Mouse (Mus musculus): ENCODE results near the gene Pfas.
"Not testable (repeated sequence)": the region's sequence is repeated elsewhere in the genome, so short reads cannot be mapped to it uniquely, and the experiment has no call there.

Pfas gene

DNA sequence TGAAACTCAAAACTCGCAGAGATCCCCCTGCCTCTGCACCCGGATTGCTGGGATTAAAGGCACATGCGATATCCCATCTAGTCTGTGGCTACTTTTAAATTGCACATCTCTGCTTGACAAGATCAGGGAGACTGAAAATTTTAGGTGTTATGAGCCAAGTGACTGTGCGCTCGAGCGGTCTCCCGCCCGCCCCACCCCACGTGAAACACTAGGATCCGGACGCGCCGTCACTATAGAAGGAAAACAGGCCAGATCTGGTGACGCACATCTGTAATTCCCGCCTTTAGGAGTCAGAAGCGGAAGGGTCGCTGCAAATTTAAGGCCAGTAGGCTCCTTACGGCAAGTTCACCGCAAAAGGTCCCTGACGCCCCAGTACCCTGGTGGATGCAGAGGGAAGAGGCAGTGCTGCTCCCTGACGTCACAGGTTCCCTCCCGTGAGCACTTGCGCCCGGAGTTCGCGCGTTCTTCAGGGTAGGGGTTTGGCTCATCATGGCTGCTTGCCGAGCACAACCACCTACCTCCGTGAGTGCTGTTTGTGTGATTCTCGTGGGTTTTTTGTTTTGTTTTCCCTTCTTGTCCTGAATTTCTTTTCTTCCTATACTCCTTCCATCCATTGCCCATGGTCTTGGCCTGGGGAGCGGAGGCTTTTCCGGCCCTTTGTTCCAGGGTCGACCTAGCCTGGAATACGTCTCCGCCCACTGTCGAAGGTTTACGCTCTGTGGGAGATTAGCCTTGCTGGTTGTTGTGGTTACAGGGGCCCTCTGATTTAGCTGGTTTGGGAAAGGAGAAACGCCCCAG, 7.6 kb upstream of the Pfas start, which contains the start of gene Ctc1:
TSS of gene Ctc1 (plus strand) at position 268 of the 798 bp plus-strand sequence.
- DNase-seq, result peak; percentile 85

GRCm38 (mm10) chr11:69012071-69012601, 3.9 kb upstream of the Pfas start:
- peak; percentile 94 for DNase-seq

DNA sequence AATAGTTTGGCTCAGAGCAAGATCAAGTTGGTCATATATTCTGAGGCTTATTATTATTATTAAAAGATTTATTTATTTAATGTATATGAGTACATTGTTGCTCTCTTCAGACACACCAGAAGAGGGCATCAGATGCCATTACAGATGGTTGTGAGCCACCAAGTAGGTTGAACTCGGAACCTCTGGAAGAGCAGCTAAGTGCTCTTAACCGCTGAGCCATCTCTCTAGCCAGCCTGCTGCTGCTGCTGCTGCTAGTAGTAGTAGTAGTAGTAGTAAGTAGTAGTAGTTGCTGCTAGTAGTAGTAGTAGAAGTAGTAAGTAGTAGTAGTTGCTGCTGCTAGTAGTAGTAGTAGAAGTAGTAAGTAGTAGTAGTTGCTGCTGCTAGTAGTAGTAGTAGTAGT, 3.2 kb upstream of the Pfas start:
- DNase-seq, result not testable (repeated sequence)

- DNase-seq, result no peak
These were observed 2.4 kb upstream of the Pfas start for GRCm38 (mm10) chr11:69010400-69011323.

DNA sequence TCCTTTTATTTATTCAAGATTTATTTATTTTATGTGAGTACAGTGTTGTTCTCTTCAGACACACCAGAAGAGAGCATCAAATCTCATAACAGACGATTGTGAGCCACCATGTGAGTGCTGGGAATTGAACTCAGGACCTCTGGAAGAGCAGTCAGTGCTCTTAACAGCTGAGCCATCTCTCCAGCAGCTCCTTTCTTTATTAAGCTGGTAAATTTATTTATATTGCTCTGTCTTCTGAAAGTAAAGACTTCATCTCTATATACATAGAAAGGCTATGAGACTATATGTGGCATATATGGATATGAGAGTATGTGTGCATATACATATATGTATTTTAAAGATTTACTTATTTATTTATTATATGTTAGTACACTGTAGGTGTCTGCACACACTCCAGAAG, 1.2 kb upstream of the Pfas start:
- DNase-seq, result no peak

GRCm38 (mm10) chr11:69006575-69006974, 1.7 kb downstream of the Pfas start:
- DNase-seq, result not testable (repeated sequence)

DNA sequence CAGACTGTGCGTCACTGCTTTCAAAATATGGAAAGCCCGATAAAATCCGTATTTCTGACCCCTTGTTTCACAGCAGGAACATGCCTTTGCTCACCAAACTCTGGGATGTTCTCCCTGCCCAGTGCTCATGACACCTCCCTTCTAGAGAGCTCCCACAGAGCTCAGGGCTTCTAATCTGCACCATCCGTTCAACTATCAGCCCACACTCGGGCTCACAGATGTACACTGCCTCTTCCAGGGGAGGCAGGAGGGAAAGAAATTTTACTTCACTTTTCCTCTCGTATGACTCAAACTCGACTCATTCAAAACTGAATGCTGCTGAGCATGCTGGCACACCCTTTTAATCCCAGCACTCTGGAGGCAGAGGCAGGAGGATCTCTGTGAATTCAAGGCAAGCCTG, 3.1 kb downstream of the Pfas start:
- DNase-seq, result no peak

- no peak for DNase-seq
These were observed 4.7 kb downstream of the Pfas start for GRCm38 (mm10) chr11:69003592-69003991.

DNA sequence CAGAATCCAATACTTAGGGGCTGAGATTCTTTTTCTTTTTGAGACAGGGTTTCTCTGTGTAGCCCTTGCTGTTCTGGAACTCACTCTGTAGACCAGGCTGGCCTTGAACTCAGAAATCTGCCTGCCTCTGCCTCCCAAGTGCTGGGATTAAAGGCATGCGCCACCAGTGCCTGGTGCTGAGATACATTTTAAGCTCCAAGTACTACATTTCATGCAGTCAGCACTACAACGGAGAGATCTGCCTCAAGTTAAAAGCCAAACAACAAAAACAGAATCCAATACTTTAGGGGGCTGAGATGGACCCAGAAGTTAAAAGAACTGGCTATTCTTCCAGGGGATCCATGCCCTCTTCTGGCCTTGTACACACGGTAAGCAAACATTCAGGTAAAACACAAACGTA, 5.5 kb downstream of the Pfas start:
- not testable (repeated sequence) for DNase-seq

DNA sequence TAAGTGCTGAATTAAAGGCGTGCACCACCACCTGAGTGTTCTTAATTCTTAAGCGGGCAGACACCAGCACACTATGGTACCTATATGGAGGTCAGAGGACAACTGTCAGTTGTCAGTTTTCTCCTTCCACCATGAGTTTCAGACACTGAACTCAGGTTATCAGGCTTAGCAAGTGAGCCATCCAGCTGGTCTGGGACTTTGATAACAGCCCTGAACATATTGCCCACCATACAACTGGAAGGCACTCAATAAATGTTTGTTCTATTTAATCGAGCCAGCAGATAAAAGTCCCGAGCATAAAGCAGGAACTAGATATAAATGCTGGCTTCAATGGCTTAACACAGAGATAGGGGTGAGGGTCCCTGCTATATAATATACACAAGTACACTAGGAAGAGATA, 11.2 kb downstream of the Pfas start:
- no peak for DNase-seq

- no peak for DNase-seq
These were observed 13.9 kb downstream of the Pfas start for GRCm38 (mm10) chr11:68994377-68994776.

DNA sequence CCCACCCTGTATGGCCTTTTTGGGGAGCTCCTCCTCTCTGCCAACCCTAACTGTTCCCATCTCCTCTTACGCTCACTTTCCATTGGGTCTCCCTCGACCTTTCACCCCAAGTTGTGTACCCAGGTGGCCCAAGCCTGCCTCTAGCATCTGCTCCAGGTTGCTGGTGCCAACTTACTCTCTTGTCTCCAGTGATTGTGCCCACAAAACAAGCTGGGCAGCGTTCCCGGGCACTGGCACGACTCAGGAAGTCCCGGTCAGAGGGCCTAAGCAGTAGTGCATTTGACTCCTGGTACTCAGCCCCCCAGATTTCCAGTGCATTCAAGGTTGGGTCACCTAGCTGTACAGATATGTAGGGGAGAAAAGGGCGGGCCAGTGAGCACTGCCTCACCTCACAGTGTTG, 15.1 kb downstream of the Pfas start:
- no peak for DNase-seq

GRCm38 (mm10) chr11:68988341-68988740, 19.9 kb downstream of the Pfas start:
- DNase-seq, result no peak

DNA sequence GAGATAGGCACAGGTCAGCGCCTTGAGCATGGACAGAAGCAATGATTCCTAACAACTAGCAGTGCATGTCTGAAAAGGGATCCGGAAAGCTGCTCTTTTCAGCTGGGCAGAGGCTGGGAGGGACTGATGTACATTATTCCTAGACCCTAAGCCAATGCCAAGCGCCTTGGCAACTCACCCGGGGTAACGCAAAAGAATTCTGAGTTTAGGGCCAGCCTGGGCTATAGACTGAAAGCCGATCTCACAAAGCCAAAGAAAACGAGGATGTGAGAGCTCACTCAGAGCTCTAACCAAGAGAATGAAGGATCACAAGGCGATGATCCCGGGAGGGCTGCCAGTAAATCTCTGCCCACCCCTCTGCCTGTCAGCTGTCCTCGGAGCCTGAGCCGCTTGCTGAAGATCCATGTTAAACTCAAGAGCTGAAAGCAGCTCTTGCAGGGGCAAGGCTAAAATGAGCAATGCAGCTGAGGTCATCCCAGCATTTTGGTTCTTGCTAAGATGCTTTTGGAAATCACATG, 20.8 kb downstream of the Pfas start:
- no peak for DNase-seq

- peak; percentile 77 for DNase-seq
These were observed 25.5 kb downstream of the Pfas start for GRCm38 (mm10) chr11:68982639-68983369.

- DNase-seq, result no peak
These were observed 27.3 kb downstream of the Pfas start for GRCm38 (mm10) chr11:68980919-68981318.

DNA sequence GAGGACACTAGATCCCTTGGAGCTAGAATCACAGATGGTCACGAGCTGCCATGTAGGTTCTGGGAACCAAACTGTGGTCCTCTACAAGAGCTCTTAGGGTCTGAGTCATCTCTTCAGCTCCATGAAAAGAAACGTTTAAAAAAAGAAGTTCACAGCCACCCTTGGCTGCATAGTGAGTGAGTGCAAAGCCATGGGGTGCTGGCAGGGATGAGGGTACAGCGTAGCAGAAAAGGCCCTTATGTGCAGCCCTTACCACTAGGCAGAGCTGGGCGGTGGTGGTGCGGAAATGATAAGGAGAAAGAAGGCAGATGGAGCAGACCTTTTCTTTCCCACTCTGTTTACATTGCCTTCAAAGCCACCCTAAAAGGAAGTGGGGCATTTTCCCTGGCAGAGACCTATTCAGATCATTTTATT, 28.9 kb downstream of the Pfas start:
- no peak for DNase-seq

- DNase-seq, result no peak
These were observed 32.7 kb downstream of the Pfas start for GRCm38 (mm10) chr11:68975601-68976000.

GRCm38 (mm10) chr11:68975085-68975484, 33.2 kb downstream of the Pfas start, which contains the start of gene Rangrf:
Gene Rangrf (minus strand): TSS chr11:68975185.
- DNase-seq, result no peak

GRCm38 (mm10) chr11:68974059-68974450, 34.2 kb downstream of the Pfas start:
- DNase-seq, result no peak

DNA sequence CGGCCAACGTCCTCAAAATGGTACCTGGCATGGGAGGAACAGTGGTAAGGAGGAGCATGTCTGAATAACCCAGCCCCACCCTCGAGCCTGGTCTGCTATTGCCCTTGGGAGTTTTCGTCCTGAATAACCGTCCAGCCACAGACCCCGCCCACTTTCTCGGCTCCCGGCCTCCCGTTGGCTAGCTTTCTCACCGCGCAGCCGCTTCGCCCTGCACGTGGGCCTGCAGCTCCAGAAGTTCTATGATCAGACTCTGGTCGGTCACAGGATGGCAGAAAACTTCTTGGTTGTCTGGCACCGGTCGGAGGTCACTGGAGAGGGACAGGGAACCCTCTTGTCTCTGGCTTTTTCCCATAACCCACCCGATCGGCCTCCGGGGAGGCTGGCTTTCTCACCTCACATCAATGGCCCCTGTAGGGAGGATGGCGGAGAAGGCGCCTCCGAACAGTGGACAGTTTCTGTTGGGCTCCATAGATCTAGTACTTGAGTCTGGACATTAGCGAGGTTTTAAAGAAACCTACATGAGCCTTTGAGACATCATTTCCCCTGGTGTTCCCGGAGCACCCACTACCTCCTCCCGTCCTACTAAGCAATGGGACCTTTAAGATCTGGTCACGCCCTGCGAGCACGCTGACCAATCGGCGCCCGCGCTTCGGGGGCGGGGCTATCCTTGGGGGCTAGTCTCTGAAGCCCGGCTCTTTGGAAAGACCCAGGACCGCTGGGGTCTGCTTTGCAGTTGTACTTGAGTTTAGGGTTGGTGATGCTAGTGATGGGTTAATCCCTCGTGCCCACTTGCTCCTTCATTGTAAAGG, 34.8 kb downstream of the Pfas start:
- DNase-seq, result peak; percentile 89

- DNase-seq, result peak; percentile 63
These were observed 38.0 kb downstream of the Pfas start for GRCm38 (mm10) chr11:68970232-68970631.
